Mouse (Mus musculus) lung, embryonic 16.5 days (tissue): ENCODE measurements around the gene Irs3. TPM values are rescaled to one million over a fixed set of nuclear protein-coding genes. Genes with fewer than 3 reads are reported as not detected.
A peak's percentile ranks its signal among the peaks of the same experiment; 100 is the strongest.

Source experiments
- ATAC-seq: fragments of 200-750 bp; cut with Nextera tagmentation; 2 replicates; pipeline ENCODE4 v1.8.0; 2017; ENCODE audit warnings: low read depth, mild to moderate bottlenecking, moderate library complexity
- H3K27ac ChIP-seq: fragments of 300-500 bp; sonication (generic); 2 replicates; pipeline ENCODE4 v1.5.1; 2014; ENCODE audit warnings: mild to moderate bottlenecking, control low read depth, low read length
- H3K27me3 ChIP-seq: fragments of 300-500 bp; sonication (generic); 2 replicates; pipeline ENCODE4 v1.6.1; 2014; ENCODE audit warnings: low read depth, low read length, mixed read lengths; ENCODE audit not compliant: control insufficient read depth, insufficient read depth
- H3K36me3 ChIP-seq: fragments of 300-500 bp; sonication (generic); 2 replicates; pipeline ENCODE4 v1.6.1; 2014; ENCODE audit warnings: low read length; ENCODE audit not compliant: control insufficient read depth, insufficient read depth
- H3K4me1 ChIP-seq: fragments of 300-500 bp; sonication (generic); replicated peaks from 2 replicates; pipeline ENCODE4 v1.6.1; 2014; ENCODE audit warnings: low read length, mixed read lengths; ENCODE audit not compliant: control insufficient read depth, insufficient read depth
- H3K4me2 ChIP-seq: fragments of 300-500 bp; sonication (generic); 2 replicates; pipeline ENCODE4 v1.6.1; 2014; ENCODE audit warnings: low read depth, low read length, control low read depth
- H3K4me3 ChIP-seq: fragments of 300-500 bp; sonication (generic); 2 replicates; pipeline ENCODE4 v1.5.1; 2014; ENCODE audit warnings: mild to moderate bottlenecking, low read length, control low read depth
- H3K9ac ChIP-seq: fragments of 300-500 bp; sonication (generic); 2 replicates; pipeline ENCODE4 v1.6.1; 2014; ENCODE audit warnings: low read length, control low read depth
- H3K9me3 ChIP-seq: fragments of 300-500 bp; sonication (generic); 2 replicates; pipeline ENCODE4 v1.6.1; 2016; ENCODE audit warnings: low read length; ENCODE audit not compliant: control insufficient read depth
- WGBS: fragments of 180-500 bp; shearing (Covaris S2); extraction: QIAGEN DNeasy Blood & Tissue Kit; methylation state at CpG from one replicate; pipeline ENCODE4 v1.1.7; 2014; 5-methylcytosine and 5-hydroxymethylcytosine counted together
- polyA plus RNA-seq: library from polyadenylated mRNA; unstranded; fragments of >200 nt; fragmentation: Nextera tagmentation; extraction: Ambion mirVana; gene quantifications from 2 replicates; pipeline ENCODE4 v1.2.1, GENCODE M21; 2015

The Irs3 gene
- polyA plus RNA-seq, 1 experiment from 2014 or later: 0.38 TPM

DNA sequence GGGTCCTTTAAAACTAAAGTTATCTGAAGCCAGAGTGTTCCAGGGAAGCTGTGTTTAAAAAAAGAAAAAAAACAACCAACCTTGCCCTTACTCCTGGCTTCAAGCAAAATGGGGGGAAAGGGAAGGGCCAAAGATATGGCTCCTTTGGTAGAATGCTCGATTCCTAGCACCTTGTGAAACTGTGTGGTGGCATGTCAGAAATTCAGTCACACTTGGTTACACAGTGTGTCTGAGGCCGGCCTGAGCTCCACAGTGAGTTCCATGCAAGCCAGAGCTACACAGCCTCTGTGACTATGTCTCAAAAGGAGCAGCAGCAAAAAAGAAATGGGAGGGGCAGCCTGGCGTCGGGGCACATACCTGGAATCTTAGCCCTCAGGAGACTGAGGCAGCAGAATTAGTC, 3.7 kb upstream of the Irs3 start:
- 25% methylated on average over 4 of the region's 4 CpGs for WGBS
- Histone ChIP-seq H3K4me2 (no peak overlapping the region), H3K9ac (no peak overlapping the region), H3K9me3 (no peaks in the 10 kb centered on the region), H3K27me3 (peaks cover 19% of the 10 kb centered on the region), H3K4me3 (no peak overlapping the region), H3K27ac (no peak overlapping the region), H3K4me1 (peaks cover 20% of the 10 kb centered on the region), H3K36me3 (no peaks in the 10 kb centered on the region)
- no peak for ATAC-seq

DNA sequence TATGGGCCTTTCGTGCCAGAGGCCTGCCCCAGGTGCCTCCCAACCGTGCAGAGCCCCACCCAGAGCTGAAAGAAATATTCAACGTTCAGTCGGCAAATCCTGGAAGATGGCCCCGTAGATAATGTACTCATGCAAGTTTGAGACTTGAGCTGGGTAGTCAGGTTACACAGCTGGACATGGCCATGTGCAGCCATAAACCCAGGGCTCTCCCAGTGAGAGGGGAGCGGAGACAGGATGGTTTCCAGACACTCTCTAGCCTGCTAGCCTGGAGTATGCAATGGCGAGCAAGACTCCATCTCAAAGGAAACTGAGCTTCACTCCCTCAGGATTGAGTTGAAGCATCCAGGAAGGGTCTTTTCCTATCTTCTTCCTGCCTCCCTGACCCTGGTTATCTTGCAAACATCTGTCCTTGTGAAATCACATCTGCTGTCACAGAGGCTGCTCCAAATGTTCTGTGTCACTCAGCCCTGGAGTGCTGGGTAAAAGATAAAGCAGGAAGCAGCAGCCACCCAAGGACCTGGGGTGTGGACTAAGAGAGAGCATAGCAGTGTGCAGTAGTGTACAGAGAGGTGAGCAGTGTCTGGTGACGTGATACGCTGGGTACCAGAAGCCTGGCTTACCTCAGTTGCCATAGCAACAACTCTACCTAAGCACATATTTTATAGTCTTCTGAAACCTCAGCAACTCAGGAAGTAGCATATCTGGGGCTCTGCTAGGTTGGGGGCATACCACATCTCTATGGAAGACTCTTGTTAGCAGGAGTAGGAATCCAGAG, 2.5 kb upstream of the Irs3 start:
- Histone ChIP-seq H3K27ac (no peak overlapping the region), H3K4me1 (peaks cover 20% of the 10 kb centered on the region), H3K36me3 (no peaks in the 10 kb centered on the region), H3K9me3 (no peaks in the 10 kb centered on the region), H3K9ac (no peak overlapping the region), H3K27me3 (peaks cover 23% of the 10 kb centered on the region), H3K4me2 (no peak overlapping the region), H3K4me3 (no peak overlapping the region)
- no peak for ATAC-seq
- WGBS: 43% methylated on average over 9 of the region's 9 CpGs

DNA sequence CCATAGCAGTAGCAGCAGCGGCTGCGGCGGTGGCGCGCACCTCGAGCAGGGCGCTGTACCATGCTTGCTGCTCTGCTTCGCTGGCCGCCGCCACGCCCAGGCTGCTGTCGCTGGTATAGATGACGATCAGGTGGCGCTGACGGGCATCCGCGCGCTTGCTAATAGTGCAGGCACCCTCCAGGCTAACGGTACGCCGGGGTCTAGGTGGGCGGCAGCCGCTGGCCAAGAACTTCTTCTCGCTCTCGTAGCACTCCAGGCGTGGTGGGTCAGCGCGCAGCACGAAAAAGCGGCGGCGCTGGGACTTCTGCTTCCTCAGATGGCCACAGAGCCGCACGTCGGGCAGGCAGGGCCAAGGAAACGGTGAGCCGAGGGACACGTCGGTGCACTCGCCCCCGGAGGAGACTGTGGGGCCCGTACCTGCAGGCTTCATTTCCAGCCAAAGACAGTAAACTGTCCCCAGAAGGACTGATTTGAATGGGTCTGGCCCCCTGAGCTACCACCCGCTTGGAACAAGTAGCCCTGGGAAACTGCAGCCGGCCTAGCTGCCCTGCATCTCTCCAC, 343 bp downstream of the Irs3 start:
- no peak overlapping the region for H3K27ac ChIP-seq
- H3K4me3 ChIP-seq: peak overlapping the region; percentile 38
- H3K27me3 ChIP-seq: peaks cover 23% of the 10 kb centered on the region
- no peaks in the 10 kb centered on the region for H3K9me3 ChIP-seq
- H3K4me2 ChIP-seq: peak overlapping the region; percentile 54
- WGBS: 2% methylated on average over 44 of the region's 44 CpGs
- H3K36me3 ChIP-seq: peaks cover 19% of the 10 kb centered on the region
- peaks cover 17% of the 10 kb centered on the region for H3K4me1 ChIP-seq
- H3K9ac ChIP-seq: peak overlapping the region; percentile 48; the same call in 1 of the 2 replicates
- ATAC-seq: no peak

DNA sequence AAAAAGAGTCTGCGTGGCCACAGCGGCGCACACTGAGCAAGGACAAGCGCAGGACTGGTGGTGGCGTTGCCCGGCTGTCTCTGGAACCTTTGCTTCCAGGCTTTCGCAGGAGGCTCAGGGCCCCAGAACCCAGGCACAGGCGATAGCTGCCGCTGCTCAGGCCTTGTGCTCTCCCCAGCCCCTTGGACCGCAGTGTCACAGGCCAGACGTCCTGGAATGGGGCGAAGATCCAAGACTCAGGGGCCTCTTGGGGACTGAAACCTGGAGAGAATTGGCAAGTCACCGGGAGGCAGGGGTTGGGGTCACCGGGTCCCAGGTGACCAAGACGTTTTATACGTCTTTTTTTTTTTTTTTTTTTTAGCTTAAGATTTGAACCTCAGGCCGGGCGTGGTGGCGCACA, 1.0 kb downstream of the Irs3 start:
- H3K9ac ChIP-seq: no peak overlapping the region
- 43% methylated on average over 19 of the region's 19 CpGs for WGBS
- peaks cover 23% of the 10 kb centered on the region for H3K27me3 ChIP-seq
- no peak overlapping the region for H3K4me2 ChIP-seq
- H3K36me3 ChIP-seq: peaks cover 21% of the 10 kb centered on the region
- H3K27ac ChIP-seq: no peak overlapping the region
- no peak overlapping the region for H3K4me3 ChIP-seq
- H3K4me1 ChIP-seq: peaks cover 11% of the 10 kb centered on the region
- no peaks in the 10 kb centered on the region for H3K9me3 ChIP-seq
- ATAC-seq: no peak

DNA sequence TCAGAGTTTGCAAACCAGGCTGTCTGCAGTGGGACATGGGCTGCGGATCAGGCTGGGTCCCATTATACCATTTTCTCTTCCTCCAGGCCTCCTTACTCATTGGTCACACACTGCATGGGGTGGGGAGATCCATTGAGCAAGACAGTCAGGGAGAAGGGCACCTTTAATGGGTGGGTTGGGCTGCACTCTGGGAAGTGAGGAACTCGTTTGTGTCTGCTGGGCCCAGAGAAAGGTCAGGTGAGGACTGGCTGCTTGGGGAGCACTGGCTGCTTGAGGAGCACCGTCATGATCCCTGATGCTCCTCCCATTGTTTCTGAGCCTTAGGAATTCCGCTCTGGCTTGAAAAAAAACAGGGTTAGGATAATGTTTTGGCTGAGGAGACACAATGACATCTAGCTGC, 2.6 kb downstream of the Irs3 start:
- H3K27me3 ChIP-seq: peaks cover 23% of the 10 kb centered on the region
- H3K27ac ChIP-seq: no peak overlapping the region
- no peak overlapping the region for H3K9ac ChIP-seq
- WGBS: 39% methylated on average over 4 of the region's 4 CpGs
- no peak overlapping the region for H3K4me3 ChIP-seq
- H3K36me3 ChIP-seq: peaks cover 33% of the 10 kb centered on the region
- H3K9me3 ChIP-seq: no peaks in the 10 kb centered on the region
- H3K4me1 ChIP-seq: peaks cover 8% of the 10 kb centered on the region
- ATAC-seq: no peak
- no peak overlapping the region for H3K4me2 ChIP-seq

DNA sequence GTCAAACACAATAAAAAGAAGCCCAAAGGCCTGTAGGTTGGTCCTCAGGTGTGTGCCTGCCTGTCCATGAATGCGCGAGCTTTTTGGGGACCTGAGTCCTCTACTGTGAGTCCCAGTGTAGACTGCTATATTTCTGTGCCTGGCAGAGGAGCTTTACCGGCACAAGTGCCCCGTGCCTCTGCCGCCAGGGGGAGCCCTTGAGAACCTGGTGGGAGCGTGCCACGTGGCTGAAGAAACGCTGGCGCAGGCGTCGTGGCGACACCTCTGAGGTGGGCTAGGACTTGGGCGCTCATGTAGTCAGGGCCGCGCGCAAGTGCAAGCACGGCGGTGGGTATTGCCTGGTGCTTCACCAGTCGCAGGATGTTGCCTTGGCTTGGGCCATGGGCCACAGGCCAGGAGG, 4.5 kb downstream of the Irs3 start, which contains the start of gene Sap25:
Sap25 (plus strand) TSS at position 281 of the 400 bp plus-strand sequence.
- no peak within 1 kb of the TSS for H3K4me2 ChIP-seq
- no peak within 1 kb of the TSS for H3K27ac ChIP-seq
- 82% methylated on average over 19 of the region's 19 CpGs for WGBS
- H3K36me3 ChIP-seq: peaks cover 45% of the 10 kb centered on the region
- H3K9ac ChIP-seq: no peak within 1 kb of the TSS
- H3K27me3 ChIP-seq: peaks cover 20% of the 10 kb centered on the region
- H3K4me1 ChIP-seq: peaks cover 8% of the 10 kb centered on the region
- no peak for ATAC-seq
- H3K9me3 ChIP-seq: no peaks in the 10 kb centered on the region
- H3K4me3 ChIP-seq: no peak within 1 kb of the TSS

DNA sequence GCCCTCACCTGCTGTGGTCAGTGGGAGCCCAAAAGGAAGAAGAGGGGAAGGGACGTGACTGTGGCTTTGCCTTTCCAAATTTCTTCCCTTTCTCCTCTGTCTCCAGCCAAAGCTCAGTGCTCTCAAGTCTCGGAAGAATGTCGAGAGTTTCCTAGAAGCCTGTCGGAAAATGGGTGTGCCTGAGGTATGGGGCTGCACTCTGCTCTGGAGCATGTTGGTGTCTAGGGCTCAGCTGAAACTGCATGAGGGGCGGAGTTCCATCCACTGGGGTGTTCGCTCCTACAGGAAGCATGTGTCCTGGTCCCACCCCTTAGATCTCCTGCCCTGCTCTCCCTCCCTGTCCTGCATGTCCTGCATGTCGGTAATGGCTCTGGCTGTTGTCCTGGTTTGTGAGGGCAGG, 6.0 kb downstream of the Irs3 start:
- no peak overlapping the region; the same call in 1 of the 2 replicates for H3K27ac ChIP-seq
- H3K4me3 ChIP-seq: no peak overlapping the region
- no peak overlapping the region for H3K4me2 ChIP-seq
- no peaks in the 10 kb centered on the region for H3K4me1 ChIP-seq
- peaks cover 50% of the 10 kb centered on the region for H3K36me3 ChIP-seq
- ATAC-seq: peak; percentile 35; the same call in 1 of the 2 replicates
- WGBS: 66% methylated on average over 7 of the region's 7 CpGs
- no peaks in the 10 kb centered on the region for H3K9me3 ChIP-seq
- H3K27me3 ChIP-seq: peaks cover 6% of the 10 kb centered on the region; the same call in 1 of the 2 replicates
- no peak overlapping the region for H3K9ac ChIP-seq

DNA sequence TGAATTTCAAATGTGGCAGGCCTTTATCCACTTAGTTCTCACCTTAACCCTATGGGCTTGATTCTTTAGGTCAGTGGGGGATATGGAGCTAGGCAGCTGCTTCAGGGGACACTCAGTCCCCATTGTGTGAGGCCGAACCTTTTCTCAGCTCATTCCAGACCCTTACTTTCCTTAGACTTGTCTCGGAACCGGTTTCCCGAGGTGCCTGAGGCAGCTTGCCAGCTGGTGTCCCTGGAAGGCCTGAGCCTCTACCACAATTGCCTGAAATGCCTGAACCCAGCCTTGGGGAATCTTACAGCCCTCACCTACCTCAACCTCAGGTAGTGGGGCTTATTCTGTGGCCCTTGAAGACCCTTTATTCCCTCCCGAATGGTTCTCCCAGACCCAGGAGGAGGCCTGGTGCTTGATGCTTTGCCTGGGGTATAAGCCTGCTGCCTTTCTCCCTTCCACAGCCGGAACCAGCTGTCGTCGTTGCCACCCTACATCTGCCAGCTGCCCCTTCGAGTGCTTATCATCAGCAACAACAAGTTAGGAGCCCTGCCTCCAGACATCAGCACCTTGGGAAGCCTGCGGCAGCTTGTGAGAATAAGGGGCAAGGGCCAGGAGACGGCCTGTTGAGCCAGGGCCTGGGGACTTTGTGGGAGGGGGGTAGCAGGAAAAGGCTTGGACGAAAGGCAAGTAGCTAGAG, 12.0 kb downstream of the Irs3 start:
- H3K4me3 ChIP-seq: no peak overlapping the region
- H3K27ac ChIP-seq: peak overlapping the region; percentile 62
- no peaks in the 10 kb centered on the region for H3K9me3 ChIP-seq
- no peaks in the 10 kb centered on the region for H3K27me3 ChIP-seq
- no peak for ATAC-seq
- peaks cover 37% of the 10 kb centered on the region for H3K4me1 ChIP-seq
- H3K36me3 ChIP-seq: peaks cover 31% of the 10 kb centered on the region
- no peak overlapping the region for H3K4me2 ChIP-seq
- WGBS: 73% methylated on average over 12 of the region's 12 CpGs
- peak overlapping the region; percentile 8; the same call in 1 of the 2 replicates for H3K9ac ChIP-seq

- Histone ChIP-seq H3K36me3 (peaks cover 12% of the 10 kb centered on the region), H3K4me3 (peak overlapping the region; percentile 91), H3K9me3 (no peaks in the 10 kb centered on the region), H3K27ac (peak overlapping the region; percentile 99), H3K4me1 (peaks cover 40% of the 10 kb centered on the region), H3K4me2 (peak overlapping the region; percentile 57), H3K27me3 (no peaks in the 10 kb centered on the region), H3K9ac (peak overlapping the region; percentile 87)
- 45% methylated on average over 4 of the region's 4 CpGs for WGBS
- ATAC-seq: no peak
These were observed 13.9 kb downstream of the Irs3 start for GRCm38 (mm10) chr5:137631591-137631990.
